Mouse (Mus musculus) olfactory bulb, adult 2 months (tissue): Measurements from ENCODE around the gene Itpk1.

Source experiments
- CTCF ChIP-seq: fragments of 200-500 bp; IDR thresholded peaks from 2 replicates; pipeline ENCODE4 v1.5.1; 2012; ENCODE audit warnings: low read depth, mild to moderate bottlenecking, low read length, moderate library complexity; ENCODE audit not compliant: insufficient read depth
- POLR2A ChIP-seq: fragments of 200-500 bp; IDR thresholded peaks from 2 replicates; pipeline ENCODE4 v1.6.1; 2012; ENCODE audit warnings: mild to moderate bottlenecking, low read depth, low read length, moderate library complexity; ENCODE audit not compliant: insufficient read depth

- TF ChIP-seq CTCF = no peak
- TF ChIP-seq POLR2A = no peak
These were observed 19.9 kb downstream of the Itpk1 start for GRCm38 (mm10) chr12:102684720-102685386.
